Mouse (Mus musculus): ENCODE measurements around the gene Kcna7.
A peak's percentile ranks its signal among the peaks of the same experiment; 100 is the strongest.
"Not testable (repeated sequence)": the region's sequence is repeated elsewhere in the genome, so short reads cannot be mapped to it uniquely, and the experiment has no call there.

Gene Kcna7

GRCm38 (mm10) chr7:45405091-45406075 is at the start of gene Kcna7:
TSS of gene Kcna7 (plus strand) at chr7:45405653.
- no peak for DNase-seq (ENCODE audit: low read depth, low spot score)

GRCm38 (mm10) chr7:45356087-45356486 is 49.4 kb upstream of the Kcna7 start:
- DNase-seq (ENCODE audit: low read depth, low spot score): no peak

- not testable (repeated sequence) for DNase-seq (ENCODE audit: low read depth, low spot score)
These were observed 46.4 kb upstream of the Kcna7 start for GRCm38 (mm10) chr7:45359081-45359480.

GRCm38 (mm10) chr7:45360404-45361125 is 44.9 kb upstream of the Kcna7 start:
- no peak for DNase-seq (ENCODE audit: low read depth, low spot score)

GRCm38 (mm10) chr7:45361243-45361804 is 44.1 kb upstream of the Kcna7 start:
- peak; percentile 71 for DNase-seq (ENCODE audit: low read depth, low spot score)

GRCm38 (mm10) chr7:45362801-45363200 is 42.7 kb upstream of the Kcna7 start:
- no peak for DNase-seq (ENCODE audit: low read depth, low spot score)

GRCm38 (mm10) chr7:45363983-45364382 is 41.5 kb upstream of the Kcna7 start:
- no peak for DNase-seq (ENCODE audit: low read depth, low spot score)

- peak; percentile 19 for DNase-seq (ENCODE audit: low read depth, low spot score)
These were observed 39.5 kb upstream of the Kcna7 start for GRCm38 (mm10) chr7:45365742-45366651.

- DNase-seq (ENCODE audit: low read depth, low spot score): no peak
These were observed 38.8 kb upstream of the Kcna7 start, which contains the start of gene Ppfia3 for GRCm38 (mm10) chr7:45366652-45367019. TSS of gene Ppfia3 (minus strand) at chr7:45367019.

- DNase-seq (ENCODE audit: low read depth, low spot score): peak; percentile 92
These were observed 38.2 kb upstream of the Kcna7 start for GRCm38 (mm10) chr7:45367020-45367880.

GRCm38 (mm10) chr7:45368178-45368577 is 37.3 kb upstream of the Kcna7 start:
- no peak for DNase-seq (ENCODE audit: low read depth, low spot score)

- no peak for DNase-seq (ENCODE audit: low read depth, low spot score)
These were observed 36.3 kb upstream of the Kcna7 start for GRCm38 (mm10) chr7:45369022-45369745.

GRCm38 (mm10) chr7:45369836-45370474 is 35.5 kb upstream of the Kcna7 start:
- DNase-seq (ENCODE audit: low read depth, low spot score): no peak

GRCm38 (mm10) chr7:45370475-45371311 is 34.8 kb upstream of the Kcna7 start, which contains the start of gene Lin7b:
TSS of gene Lin7b (minus strand) at chr7:45370583.
- peak; percentile 77 for DNase-seq (ENCODE audit: low read depth, low spot score)

- no peak for DNase-seq (ENCODE audit: low read depth, low spot score)
These were observed 33.1 kb upstream of the Kcna7 start for GRCm38 (mm10) chr7:45372371-45372770.

GRCm38 (mm10) chr7:45374620-45375019 is 30.8 kb upstream of the Kcna7 start:
- DNase-seq (ENCODE audit: low read depth, low spot score): no peak

- DNase-seq (ENCODE audit: low read depth, low spot score): no peak
These were observed 29.4 kb upstream of the Kcna7 start for GRCm38 (mm10) chr7:45376057-45376456.

- DNase-seq (ENCODE audit: low read depth, low spot score): no peak
These were observed 19.4 kb upstream of the Kcna7 start for GRCm38 (mm10) chr7:45386077-45386476.

Measured in embryo, embryonic 11.5 days (tissue).